Mouse (Mus musculus) stomach, postnatal 0 days (tissue): ENCODE data around the gene Nkx2-3. TPM values are rescaled to one million over a fixed set of nuclear protein-coding genes. Genes with fewer than 3 reads are reported as not detected.

Experiments used
- ATAC-seq: fragments of 200-750 bp; cut with Nextera tagmentation; 2 replicates; pipeline ENCODE4 v1.8.0; 2017; ENCODE audit not compliant: low FRiP score, low TSS enrichment
- DNase-seq: peaks from one replicate; pipeline ENCODE4 v3.0.0-alpha.2; 2016; ENCODE audit warnings: low spot score
- H3K27ac ChIP-seq: fragments of 300-500 bp; sonication (generic); replicated peaks from 2 replicates; pipeline ENCODE4 v1.5.1; 2014; ENCODE audit warnings: mild to moderate bottlenecking, control low read depth
- H3K27me3 ChIP-seq: fragments of 300-500 bp; sonication (generic); 2 replicates; pipeline ENCODE4 v1.6.1; 2014; ENCODE audit warnings: low read length; ENCODE audit not compliant: control insufficient read depth, insufficient read depth
- H3K36me3 ChIP-seq: fragments of 300-500 bp; sonication (generic); 2 replicates; pipeline ENCODE4 v1.6.1; 2014; ENCODE audit warnings: low read length, mixed read lengths; ENCODE audit not compliant: control insufficient read depth, insufficient read depth
- H3K4me1 ChIP-seq: fragments of 300-500 bp; sonication (generic); replicated peaks from 2 replicates; pipeline ENCODE4 v1.6.1; 2014; ENCODE audit warnings: antibody characterized with exemption; ENCODE audit not compliant: control insufficient read depth, insufficient read depth
- H3K4me2 ChIP-seq: fragments of 300-500 bp; sonication (generic); replicated peaks from 2 replicates; pipeline ENCODE4 v1.6.1; 2014; ENCODE audit warnings: low read depth, mild to moderate bottlenecking, control low read depth, moderate library complexity
- H3K4me3 ChIP-seq: fragments of 300-500 bp; sonication (generic); 2 replicates; pipeline ENCODE4 v1.5.1; 2014; ENCODE audit warnings: low read depth, low read length, control low read depth
- H3K9ac ChIP-seq: fragments of 300-500 bp; sonication (generic); 2 replicates; pipeline ENCODE4 v1.6.1; 2014; ENCODE audit warnings: mild to moderate bottlenecking, low read length, control low read depth, mixed read lengths
- H3K9me3 ChIP-seq: fragments of 300-500 bp; sonication (generic); 2 replicates; pipeline ENCODE4 v1.6.1; 2016; ENCODE audit warnings: low read length; ENCODE audit not compliant: control insufficient read depth
- CTCF ChIP-seq: IDR thresholded peaks from 2 replicates; pipeline ENCODE4 v1.5.1; 2016; ENCODE audit warnings: antibody characterized with exemption, low read depth, mild to moderate bottlenecking, moderate library complexity
- EP300 ChIP-seq: optimal IDR thresholded peaks from 2 replicates; pipeline ENCODE3; 2016; ENCODE audit warnings: antibody characterized with exemption
- WGBS: fragments of 180-500 bp; shearing (Covaris S2); extraction: QIAGEN DNeasy Blood & Tissue Kit; methylation state at CpG from one replicate; pipeline ENCODE4 v1.1.7; 2014; 5-methylcytosine and 5-hydroxymethylcytosine counted together
- microRNA-seq: library from miRNA; unstranded; fragments of <30 nt; microRNA quantifications from one replicate; pipeline ENCODE4, GENCODE M21; 2016
- polyA plus RNA-seq: library from polyadenylated mRNA; unstranded; fragments of >200 nt; fragmentation: Nextera tagmentation; extraction: Ambion mirVana; gene quantifications from 2 replicates; pipeline ENCODE4 v1.2.1, GENCODE M21; 2015

Nkx2-3 gene
- polyA plus RNA-seq, 1 experiment from 2014 or later: 5.7 TPM

DNA sequence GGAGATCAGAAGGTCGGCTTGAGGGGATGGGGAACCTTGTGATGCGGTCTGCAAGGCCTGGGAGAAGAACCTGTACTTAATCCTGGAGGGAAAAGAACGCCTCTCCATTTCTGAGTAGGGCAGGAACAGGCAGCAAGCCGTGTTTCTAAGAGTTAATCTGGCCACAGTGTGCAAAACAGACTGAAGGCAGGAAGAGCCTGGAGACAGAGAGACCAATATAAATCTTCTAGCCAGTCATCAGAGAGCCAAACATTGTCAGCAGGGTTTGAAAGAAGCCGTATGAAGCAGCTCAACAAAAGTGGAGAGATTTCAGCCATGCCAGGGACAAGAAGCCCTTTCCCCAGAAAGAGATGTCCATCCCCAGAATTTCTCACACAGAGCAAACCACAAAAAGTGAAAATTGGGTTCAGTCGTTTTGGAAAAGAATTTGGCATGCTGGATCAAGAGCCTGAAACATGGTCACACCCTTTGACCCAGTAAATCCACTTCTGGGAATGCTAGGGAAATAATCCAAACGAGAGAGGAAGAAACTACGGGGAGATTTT lies 39.2 kb downstream of the Nkx2-3 start:
- Histone ChIP-seq H3K27me3 (no peaks in the 10 kb centered on the region), H3K9ac (no peak overlapping the region), H3K4me2 (no peak overlapping the region), H3K9me3 (no peaks in the 10 kb centered on the region), H3K4me1 (no peaks in the 10 kb centered on the region; the same call in 1 of the 2 replicates), H3K36me3 (no peaks in the 10 kb centered on the region), H3K4me3 (no peak overlapping the region), H3K27ac (peak overlapping the region; percentile 70)
- TF ChIP-seq CTCF (no peak), EP300 (no peak)
- DNase-seq (no peak), ATAC-seq (no peak)
- WGBS: 21% methylated on average over 8 of the region's 8 CpGs

DNA sequence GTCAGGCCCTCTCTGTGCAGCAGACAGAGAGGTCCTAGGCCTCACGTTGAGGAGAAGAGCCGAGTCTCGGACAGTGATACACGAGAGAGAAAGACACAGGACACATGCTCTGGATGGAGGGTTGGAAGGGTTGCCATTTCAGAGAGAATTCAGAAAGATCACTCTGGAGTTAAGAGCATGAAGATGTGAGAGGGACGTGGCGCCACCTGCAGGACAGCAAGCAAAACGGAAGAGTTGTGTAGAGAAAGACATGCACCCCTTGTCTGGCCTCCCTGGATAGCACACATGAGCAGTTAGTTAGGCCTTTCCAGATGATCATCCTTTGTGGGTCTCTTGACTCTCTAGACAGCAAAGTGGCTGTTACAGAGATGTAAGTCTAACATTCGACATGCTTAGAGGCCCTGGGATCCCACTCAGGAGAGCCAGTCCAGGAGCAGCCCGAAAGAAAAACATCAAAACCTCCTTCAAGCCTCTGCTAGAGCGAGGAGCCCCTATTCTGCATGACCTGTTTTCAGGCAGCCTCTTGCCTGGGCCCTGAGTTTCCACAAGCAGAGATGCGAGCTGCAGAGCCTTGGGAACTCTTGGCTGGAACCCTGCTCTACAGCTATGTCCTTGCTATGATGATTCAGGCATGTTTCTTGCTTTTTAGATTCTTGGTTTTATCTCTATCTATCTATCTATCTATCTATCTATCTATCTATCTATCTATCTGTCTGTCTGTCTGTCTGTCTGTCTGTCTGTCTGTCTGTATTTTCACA lies 43.8 kb downstream of the Nkx2-3 start:
- 33% methylated on average over 11 of the region's 11 CpGs for WGBS
- no peak overlapping the region for H3K4me2 ChIP-seq
- no peak overlapping the region for H3K9ac ChIP-seq
- H3K27ac ChIP-seq: no peak overlapping the region
- TF ChIP-seq EP300 (no peak), CTCF (peak; percentile 95)
- H3K27me3 ChIP-seq: no peaks in the 10 kb centered on the region
- no peaks in the 10 kb centered on the region for H3K36me3 ChIP-seq
- DNase-seq (peak; percentile 78), ATAC-seq (peak; percentile 53; the same call in 1 of the 2 replicates)
- H3K4me3 ChIP-seq: no peak overlapping the region
- H3K4me1 ChIP-seq: no peaks in the 10 kb centered on the region
- H3K9me3 ChIP-seq: no peaks in the 10 kb centered on the region

DNA sequence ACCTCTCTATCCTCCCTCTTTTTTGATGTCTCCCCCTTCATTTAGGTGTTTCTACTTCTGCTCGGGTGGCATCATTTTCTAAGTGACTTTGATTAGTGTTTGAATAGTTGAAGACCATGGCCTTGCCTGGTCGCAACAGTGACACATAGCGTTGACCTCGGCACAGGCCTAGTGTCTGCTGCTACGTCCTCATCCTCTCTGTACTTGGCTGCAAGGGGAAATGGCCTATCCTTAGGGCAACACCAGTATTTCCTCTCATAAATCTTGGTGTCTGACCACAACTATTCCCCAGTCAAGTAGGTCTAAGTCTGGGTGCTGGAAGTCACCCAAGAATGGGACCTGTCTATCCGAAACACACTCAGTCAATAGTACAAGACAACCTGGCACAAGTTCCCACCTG lies 47.5 kb downstream of the Nkx2-3 start:
- Histone ChIP-seq H3K27me3 (no peaks in the 10 kb centered on the region), H3K36me3 (peaks cover 8% of the 10 kb centered on the region; the same call in 1 of the 2 replicates), H3K9me3 (no peaks in the 10 kb centered on the region), H3K27ac (no peak overlapping the region), H3K4me1 (no peaks in the 10 kb centered on the region), H3K9ac (no peak overlapping the region), H3K4me3 (no peak overlapping the region), H3K4me2 (no peak overlapping the region)
- no peak for TF ChIP-seq EP300
- TF ChIP-seq CTCF: no peak
- DNase-seq (no peak), ATAC-seq (no peak)
- 69% methylated on average over 6 of the region's 6 CpGs for WGBS

DNA sequence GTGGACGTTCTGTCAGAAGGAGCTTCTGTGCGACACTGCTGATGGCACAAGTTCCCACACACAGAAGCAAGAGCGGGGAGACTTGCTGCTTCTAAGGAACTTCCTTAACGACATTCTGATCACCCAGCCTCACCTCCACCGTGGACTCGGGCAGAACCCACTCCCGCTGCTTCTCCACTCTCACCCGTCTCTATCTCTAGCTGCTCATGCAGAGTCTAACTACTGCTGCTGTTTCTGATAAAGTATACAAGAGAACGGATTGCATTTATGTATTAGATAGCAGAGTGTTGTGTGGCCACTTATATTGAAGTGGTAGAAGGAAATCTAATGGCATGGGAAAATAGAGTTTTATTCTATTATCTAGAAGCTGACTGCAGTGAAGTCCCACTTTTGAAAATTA lies 48.6 kb downstream of the Nkx2-3 start:
- Histone ChIP-seq H3K4me1 (no peaks in the 10 kb centered on the region), H3K9me3 (no peaks in the 10 kb centered on the region), H3K4me3 (no peak overlapping the region), H3K36me3 (peaks cover 8% of the 10 kb centered on the region; the same call in 1 of the 2 replicates), H3K4me2 (no peak overlapping the region), H3K27me3 (no peaks in the 10 kb centered on the region), H3K27ac (no peak overlapping the region), H3K9ac (no peak overlapping the region)
- ATAC-seq (no peak), DNase-seq (no peak)
- 81% methylated on average over 9 of the region's 9 CpGs for WGBS
- no peak for TF ChIP-seq EP300
- no peak for TF ChIP-seq CTCF

DNA sequence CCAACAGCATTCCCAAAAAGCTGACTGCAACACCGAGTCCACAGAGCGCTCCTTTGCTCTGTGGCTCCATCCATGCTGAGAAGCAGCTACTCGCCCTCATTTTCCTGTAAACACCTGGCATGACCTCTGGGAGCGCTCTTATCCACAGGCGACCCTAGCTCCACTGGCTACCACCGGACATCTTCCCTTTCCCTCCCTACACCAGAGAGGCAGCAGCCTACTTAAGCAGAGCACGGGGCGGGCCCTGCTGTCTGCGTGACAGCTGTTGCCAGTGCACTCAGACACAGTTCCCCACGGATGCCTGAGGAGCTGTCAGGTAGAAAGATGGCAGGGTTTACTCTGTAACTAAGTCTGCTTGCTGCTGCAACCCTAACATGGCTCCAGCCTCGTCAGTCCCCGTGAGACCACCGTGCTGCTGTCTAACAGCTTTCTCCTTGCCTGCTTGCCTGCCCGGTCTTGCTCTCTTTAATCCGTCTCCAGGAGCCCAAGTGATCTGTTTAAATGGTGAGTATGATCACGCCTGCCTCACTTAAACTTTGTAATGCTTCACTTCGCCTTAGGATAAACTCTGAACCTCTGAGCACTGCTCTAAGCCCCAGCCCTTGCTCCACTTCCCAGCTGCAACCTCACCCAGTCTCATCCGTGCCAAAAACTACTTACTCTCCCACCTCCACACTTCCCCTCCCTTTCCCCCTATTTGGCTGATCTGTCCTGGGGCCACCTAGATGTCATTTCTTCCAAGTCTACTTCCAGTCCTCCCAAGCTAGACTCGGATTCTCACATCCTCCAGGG lies 50.2 kb downstream of the Nkx2-3 start:
- no peak overlapping the region for H3K4me3 ChIP-seq
- H3K27ac ChIP-seq: no peak overlapping the region
- H3K9me3 ChIP-seq: no peaks in the 10 kb centered on the region
- H3K36me3 ChIP-seq: peaks cover 8% of the 10 kb centered on the region; the same call in 1 of the 2 replicates
- 34% methylated on average over 19 of the region's 19 CpGs for WGBS
- DNase-seq: peak; percentile 45
- H3K27me3 ChIP-seq: no peaks in the 10 kb centered on the region
- ATAC-seq: peak; percentile 23; the same call in 1 of the 2 replicates
- H3K9ac ChIP-seq: no peak overlapping the region
- H3K4me2 ChIP-seq: no peak overlapping the region
- TF ChIP-seq EP300: no peak
- TF ChIP-seq CTCF: peak; percentile 57
- no peaks in the 10 kb centered on the region for H3K4me1 ChIP-seq

DNA sequence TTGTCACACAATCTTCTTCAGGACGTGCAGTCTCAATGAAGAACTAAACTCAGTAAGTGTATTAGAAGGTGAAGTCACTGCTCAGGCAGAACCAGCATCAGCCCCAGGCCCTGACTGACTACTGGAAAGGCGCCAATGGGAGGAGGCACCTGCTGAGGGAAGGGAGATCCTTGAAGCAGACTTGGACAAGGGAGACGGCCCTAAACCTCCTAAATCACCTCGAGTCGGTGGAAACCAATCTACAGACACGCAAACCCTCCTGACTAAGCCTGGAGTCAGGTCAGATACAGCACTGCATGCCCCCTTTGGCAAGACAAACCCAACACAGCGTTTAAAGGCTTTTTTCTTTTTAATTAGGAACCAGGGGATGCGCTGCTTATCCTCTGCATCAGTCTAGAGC lies 51.3 kb downstream of the Nkx2-3 start:
- H3K9ac ChIP-seq: no peak overlapping the region
- peaks cover 8% of the 10 kb centered on the region; the same call in 1 of the 2 replicates for H3K36me3 ChIP-seq
- no peak overlapping the region for H3K27ac ChIP-seq
- H3K4me2 ChIP-seq: no peak overlapping the region
- DNase-seq: no peak
- ATAC-seq: no peak
- WGBS: 70% methylated on average over 8 of the region's 8 CpGs
- no peaks in the 10 kb centered on the region for H3K27me3 ChIP-seq
- no peaks in the 10 kb centered on the region for H3K9me3 ChIP-seq
- H3K4me3 ChIP-seq: no peak overlapping the region
- no peak for TF ChIP-seq EP300
- no peak for TF ChIP-seq CTCF
- no peaks in the 10 kb centered on the region for H3K4me1 ChIP-seq

Small RNAs within 50 kb of the gene (microRNA-seq; reads per million reads assigned to microRNA genes)
- not detected for gene Gm22646

Other genes with a start within 250 kb of the Nkx2-3 start
- gene Hpse2, start 224.0 kb upstream of the Nkx2-3 start, polyA plus RNA-seq: 1.3 and 1.4 TPM in 2 replicates
- gene Cnnm1, start 171.9 kb upstream of the Nkx2-3 start, polyA plus RNA-seq: 0.47 and 0.56 TPM in 2 replicates
- gene Got1, start 87.7 kb upstream of the Nkx2-3 start, polyA plus RNA-seq: 49.3 and 51.1 TPM in 2 replicates
- gene Slc25a28, start 62.6 kb downstream of the Nkx2-3 start, polyA plus RNA-seq: 9.6 and 11.4 TPM in 2 replicates
- 7.4 and 8.1 TPM in 2 replicates for gene Entpd7, start 77.3 kb downstream of the Nkx2-3 start, polyA plus RNA-seq
- gene Cutc, start 140.7 kb downstream of the Nkx2-3 start, polyA plus RNA-seq: 19.4 and 22.5 TPM in 2 replicates
- gene Cox15, start 140.7 kb downstream of the Nkx2-3 start, polyA plus RNA-seq: 5.3 and 5.6 TPM in 2 replicates
- gene Abcc2, start 169.9 kb downstream of the Nkx2-3 start, polyA plus RNA-seq: 0.12 and 0.15 TPM in 2 replicates